Mouse (Mus musculus) monocyte, adult 2 months (primary cell): ENCODE measurements around the gene Aig1.
A peak's percentile ranks its signal among the peaks of the same experiment; 100 is the strongest.
"Not testable (repeated sequence)": the region's sequence is repeated elsewhere in the genome, so short reads cannot be mapped to it uniquely, and the experiment has no call there.

Source experiments
- DNase-seq, 2 experiments: peaks; one replicate each; pipeline ENCODE4 v3.0.0; 2022; ENCODE audit warnings: low spot score in 2 of 2, low read depth in 1 of 2

The Aig1 gene

DNA sequence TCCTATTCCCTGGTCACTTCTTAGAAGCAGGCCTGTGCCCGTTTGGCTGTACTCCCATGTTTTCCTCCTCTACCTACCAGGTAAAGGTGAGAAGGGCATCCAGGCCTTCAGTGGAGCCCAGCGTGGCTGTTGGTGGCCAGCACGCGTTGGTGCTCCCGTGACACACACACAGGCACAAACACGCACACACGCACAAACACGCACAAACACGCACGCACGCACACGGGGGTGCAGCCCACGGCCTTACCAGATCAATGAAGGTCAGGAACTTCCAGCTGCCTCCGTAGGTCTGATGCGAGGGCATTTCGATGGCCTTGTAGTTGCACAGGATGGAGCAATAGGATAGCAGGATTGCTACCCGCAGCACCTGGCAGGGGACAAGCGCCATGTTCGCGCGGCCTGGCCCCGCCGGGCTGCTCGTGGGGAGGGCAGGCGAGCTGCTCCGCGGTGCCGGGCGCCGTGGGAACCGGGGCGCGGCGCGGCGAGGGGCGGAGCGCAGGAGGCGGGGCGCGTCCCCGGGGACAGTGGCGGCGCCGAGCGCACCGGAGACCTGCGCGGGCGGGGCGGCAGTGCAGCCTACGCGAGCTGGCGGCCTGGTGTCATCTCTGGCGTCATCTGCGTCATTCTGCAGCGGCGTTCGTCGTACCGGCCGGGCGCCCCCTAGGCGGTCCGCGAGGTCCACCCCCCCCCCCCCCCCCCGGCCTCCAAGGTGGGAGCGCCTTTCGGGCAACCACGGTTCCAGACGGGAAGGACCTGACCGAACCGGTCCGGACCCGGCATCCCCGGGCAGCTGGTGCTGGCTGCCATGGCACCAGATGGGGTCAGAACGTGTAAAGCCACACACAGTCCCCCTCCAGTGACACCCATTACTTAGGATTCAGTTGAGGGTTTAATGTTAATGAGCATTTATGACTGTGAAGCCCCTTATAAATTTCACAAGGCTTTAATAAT, at the start of gene Aig1:
Gene Aig1, minus strand, starts transcription at position 610 of the 951 bp plus-strand sequence.
- peak in 1 of 2 experiments; percentile 43 for DNase-seq

DNA sequence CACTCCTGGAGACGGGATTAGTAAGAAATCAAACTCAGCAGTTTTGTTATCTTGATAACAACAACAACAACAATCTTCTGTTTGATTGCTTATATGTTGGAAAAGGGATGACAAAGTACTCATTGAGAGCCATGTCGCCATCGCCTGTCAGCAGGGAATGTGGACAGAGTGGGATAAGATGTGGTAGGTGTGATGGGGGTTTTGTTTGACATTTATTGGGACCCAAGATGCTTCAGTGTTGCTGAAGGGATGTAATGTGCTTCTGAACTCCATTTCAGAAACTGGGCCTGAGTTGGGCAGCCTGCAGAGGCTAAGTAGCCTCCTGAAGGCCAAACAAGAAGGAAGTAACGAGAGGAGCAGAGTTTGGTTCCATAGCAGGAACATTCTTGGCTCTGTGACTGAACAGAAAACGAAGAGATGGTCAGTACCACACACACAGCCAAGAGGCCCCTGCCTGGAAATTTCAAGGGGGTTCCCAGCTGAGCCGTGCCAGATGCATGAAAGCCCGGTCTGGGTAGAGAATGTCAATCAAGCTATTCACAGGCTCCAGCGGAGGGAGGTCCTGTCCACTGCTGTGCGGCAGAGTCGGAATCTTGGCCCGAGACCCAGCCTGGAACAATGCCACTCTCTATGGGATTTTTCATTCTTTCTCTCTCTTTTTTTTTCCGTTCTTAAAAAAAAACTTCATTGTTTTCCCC, 48.0 kb upstream of the Aig1 start:
- no peak for DNase-seq

GRCm38 (mm10) chr10:13915211-13915610, 46.4 kb upstream of the Aig1 start:
- DNase-seq: no peak

DNA sequence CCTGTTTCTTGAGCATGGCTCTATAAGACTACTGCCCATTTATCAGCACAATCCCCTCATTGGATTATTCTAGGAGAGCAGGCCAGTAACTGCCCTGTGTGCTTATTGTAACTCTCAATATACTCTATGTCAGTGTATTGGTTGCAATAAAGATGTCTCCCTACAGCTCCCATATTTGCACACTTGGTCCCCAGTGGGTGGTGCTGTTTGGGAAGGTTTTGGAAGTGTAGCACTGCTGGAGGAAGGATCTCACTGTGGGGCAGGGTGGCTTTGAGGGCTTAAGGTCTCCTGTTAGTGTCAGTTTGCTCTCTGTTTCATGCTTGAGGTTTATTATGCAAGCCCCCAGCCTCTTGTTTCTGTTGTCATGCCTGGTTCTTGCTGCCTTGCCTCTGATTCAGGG, 44.9 kb upstream of the Aig1 start:
- peak in 1 of 2 experiments; percentile 2 for DNase-seq

- no peak for DNase-seq
These were observed 37.5 kb upstream of the Aig1 start for GRCm38 (mm10) chr10:13906261-13906741.

- DNase-seq: no peak
These were observed 36.8 kb upstream of the Aig1 start for GRCm38 (mm10) chr10:13905618-13906017.

GRCm38 (mm10) chr10:13892762-13893161, 24.0 kb upstream of the Aig1 start:
- not testable (repeated sequence) for DNase-seq

- no peak for DNase-seq
These were observed 14.4 kb upstream of the Aig1 start for GRCm38 (mm10) chr10:13882975-13883875.

- no peak for DNase-seq
These were observed 13.7 kb upstream of the Aig1 start for GRCm38 (mm10) chr10:13882490-13882889.

GRCm38 (mm10) chr10:13878696-13879095, 9.9 kb upstream of the Aig1 start:
- no peak for DNase-seq

GRCm38 (mm10) chr10:13875038-13875420, 6.2 kb upstream of the Aig1 start:
- no peak for DNase-seq

GRCm38 (mm10) chr10:13874301-13875037, 5.7 kb upstream of the Aig1 start:
- DNase-seq: no peak

GRCm38 (mm10) chr10:13870531-13870930, 1.8 kb upstream of the Aig1 start:
- no peak for DNase-seq

DNA sequence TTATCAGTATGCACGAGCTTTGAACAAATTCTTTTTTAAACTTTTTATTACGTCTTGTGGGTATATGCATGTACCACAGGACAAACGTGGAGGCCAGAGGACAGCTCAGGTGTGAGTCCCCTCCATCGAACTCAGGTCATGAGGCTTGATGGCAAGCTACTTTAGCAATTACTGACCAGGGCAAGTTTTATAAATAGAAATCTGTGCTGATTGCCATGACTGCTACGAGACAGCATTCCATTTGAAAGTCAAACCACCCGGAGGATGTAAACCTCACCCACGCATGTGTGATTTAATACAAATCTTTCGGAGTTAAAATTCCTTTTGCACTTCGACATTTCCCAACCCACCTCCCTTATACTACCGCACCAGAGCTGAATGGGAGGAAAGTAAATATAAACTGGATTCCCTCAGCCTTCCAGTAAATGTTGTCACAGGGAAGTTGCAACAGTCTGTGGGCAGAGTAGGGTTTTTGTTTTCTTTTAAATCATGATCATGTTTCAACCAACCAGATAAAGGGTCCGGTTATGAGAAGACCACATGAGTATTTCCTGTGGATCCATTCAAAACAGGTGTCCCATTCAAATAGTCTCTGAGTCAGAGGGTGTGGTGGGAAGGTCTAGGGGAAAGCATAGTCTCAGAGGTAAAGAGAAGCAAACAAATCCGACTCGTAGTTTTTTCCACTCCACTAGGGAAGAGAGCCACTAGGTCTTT, 699 bp upstream of the Aig1 start:
- DNase-seq: no peak

GRCm38 (mm10) chr10:13866391-13866790, 2.4 kb downstream of the Aig1 start:
- no peak for DNase-seq

- DNase-seq: no peak
These were observed 7.5 kb downstream of the Aig1 start for GRCm38 (mm10) chr10:13861115-13861909.

DNA sequence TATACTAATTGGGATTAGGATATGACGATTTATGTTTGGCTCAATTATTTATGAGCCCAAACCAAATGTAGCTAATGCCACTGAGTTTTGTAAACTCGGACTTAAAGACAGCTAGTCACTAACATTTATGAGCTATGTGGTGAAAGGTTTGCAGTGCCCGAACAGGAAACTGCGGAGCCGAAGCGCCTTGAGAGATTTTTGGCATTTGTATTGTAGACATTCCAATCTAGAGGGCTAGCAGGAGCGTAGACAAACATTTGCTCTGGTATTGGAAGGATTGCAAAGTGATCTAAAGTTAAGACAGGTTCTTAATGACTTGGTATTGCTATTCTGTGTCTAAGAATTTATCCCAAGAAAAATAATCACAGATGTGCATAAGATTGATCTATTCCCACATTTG, 12.3 kb downstream of the Aig1 start:
- no peak for DNase-seq

GRCm38 (mm10) chr10:13855969-13856368, 12.8 kb downstream of the Aig1 start:
- DNase-seq: no peak

GRCm38 (mm10) chr10:13855111-13855510, 13.7 kb downstream of the Aig1 start:
- DNase-seq: no peak
